Mouse (Mus musculus) T-helper 1 cell (primary cell): ENCODE measurements at regions not wholly inside any gene's neighbourhood (a gene's known extent, or its start where the extent isn't known, plus 50 kb on each side); places are given as distances from the start of the nearest gene placed in this dataset.
"Not testable (repeated sequence)": the region's sequence is repeated elsewhere in the genome, so short reads cannot be mapped to it uniquely, and the experiment has no call there.

Experiments used
- in situ Hi-C: fragments of 300-600 bp; cut with MboI, MseI; formaldehyde crosslinking; loops from one replicate; pipeline ENCODE4 v1.15.1; 2025; ENCODE audit warnings: high pct_unique_total_duplicates

- in situ Hi-C loops: no loop called here
These were observed 739.4 kb downstream of the Tbl1xr1 start for GRCm38 (mm10) chr3:22815842-22816241.

DNA sequence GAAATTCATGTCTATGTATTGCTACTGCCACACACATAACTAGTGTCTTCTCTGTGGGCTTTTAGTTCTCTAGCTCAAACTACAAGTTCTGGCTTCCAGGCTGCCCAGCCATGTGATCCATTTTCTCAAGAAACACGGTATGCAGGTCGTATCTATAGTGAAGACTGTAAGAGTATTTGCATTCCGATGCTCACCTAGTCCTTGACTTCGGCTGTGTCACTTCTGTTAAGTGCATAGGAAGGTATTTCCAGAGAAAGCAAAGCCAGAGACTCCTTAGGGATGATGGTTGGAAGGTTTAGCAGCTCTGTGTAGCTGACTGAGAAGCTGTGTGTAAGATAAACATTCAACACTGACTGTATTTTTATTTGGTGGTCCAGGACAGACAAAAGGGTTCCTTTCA lies 750.0 kb downstream of the Tbl1xr1 start:
- in situ Hi-C loops: no loop called here

DNA sequence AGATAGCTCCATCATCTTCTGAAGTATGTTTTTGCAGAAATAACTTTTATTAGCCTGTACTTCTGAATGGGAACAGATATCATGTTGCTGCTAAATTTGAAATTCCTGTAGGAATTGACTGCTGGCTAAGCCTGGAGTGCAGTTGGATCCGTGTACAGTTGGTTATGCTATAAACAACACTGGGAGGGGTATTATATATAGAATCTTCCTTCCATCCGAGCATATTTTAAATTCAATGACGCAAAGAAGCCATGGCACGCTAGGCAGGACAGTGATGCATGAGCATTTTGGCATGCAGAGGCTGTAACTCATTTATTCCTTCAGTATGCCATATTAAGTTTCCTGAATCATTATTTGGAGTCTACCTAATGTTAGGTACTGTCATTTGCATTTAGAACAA lies 762.5 kb downstream of the Tbl1xr1 start:
- in situ Hi-C loops: no loop called here

GRCm38 (mm10) chr3:22850474-22850873 lies 774.0 kb downstream of the Tbl1xr1 start:
- in situ Hi-C loops: no loop called here

DNA sequence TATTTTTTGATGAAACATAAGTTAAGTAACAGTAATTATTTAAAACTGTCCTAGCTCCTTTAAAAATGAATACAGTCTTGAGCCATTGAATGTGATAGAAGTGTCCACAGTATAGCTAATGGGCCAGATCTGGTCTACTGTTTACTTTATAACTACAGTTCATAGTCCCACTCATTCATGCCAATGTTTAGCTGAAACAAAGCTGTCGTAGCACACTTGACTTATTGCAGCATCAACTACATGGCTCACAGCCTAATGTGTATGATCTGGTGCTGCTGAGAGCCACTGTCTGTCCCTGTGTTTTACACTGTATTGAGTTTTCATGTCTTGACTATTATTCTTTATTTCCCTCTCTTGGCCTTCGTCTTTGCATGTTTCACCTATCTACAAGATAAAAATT lies 787.1 kb downstream of the Tbl1xr1 start:
- in situ Hi-C loops: no loop called here

- in situ Hi-C loops: no loop called here
These were observed 801.4 kb downstream of the Tbl1xr1 start for GRCm38 (mm10) chr3:22877883-22878282.

DNA sequence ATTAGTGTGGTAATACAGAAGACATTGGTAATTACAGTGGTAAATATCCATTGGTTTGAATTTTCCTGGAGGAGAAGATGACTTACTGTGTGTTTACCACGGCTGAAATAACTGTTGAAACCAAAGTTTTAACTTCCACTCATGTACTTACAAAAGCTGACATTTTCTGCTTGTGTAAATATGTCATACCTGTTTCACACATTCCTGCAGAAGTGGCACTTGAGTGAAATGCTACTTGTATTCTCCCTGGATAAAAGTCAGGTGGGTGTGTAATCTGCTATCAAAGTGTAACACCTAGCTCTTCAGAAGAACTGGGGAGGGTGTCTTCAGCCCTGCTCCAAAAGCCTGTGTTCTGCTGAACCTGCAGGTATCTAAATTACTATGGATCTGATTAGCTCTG lies 816.3 kb downstream of the Tbl1xr1 start:
- in situ Hi-C loops: no loop called here

GRCm38 (mm10) chr3:22897651-22898050 lies 821.2 kb downstream of the Tbl1xr1 start:
- in situ Hi-C loops: no loop called here

- in situ Hi-C loops: no loop called here
These were observed 824.5 kb downstream of the Tbl1xr1 start for GRCm38 (mm10) chr3:22900966-22901365.

DNA sequence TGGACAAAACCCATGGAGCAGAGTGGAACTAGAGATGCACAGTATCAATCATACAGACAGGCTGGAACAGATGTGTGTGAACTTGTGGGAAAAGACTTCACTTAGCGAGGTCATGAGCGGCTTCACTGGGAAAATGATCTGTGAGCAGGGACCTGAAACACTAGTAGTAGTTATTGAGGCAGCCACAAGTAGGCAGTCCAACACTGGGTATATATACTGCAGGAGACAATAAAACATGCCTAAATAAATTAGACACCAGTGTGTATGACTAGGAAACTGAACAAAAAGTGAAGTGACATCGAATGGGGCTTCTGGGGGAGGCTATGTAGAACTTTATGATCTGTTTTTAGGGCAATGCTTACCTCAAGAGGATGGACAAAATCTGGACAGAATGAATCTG lies 852.5 kb downstream of the Tbl1xr1 start:
- in situ Hi-C loops: no loop called here

GRCm38 (mm10) chr3:22929762-22930519 lies 853.5 kb downstream of the Tbl1xr1 start:
- in situ Hi-C loops: no loop called here

- in situ Hi-C loops: not testable (repeated sequence)
These were observed 869.2 kb downstream of the Tbl1xr1 start for GRCm38 (mm10) chr3:22945646-22946045.

- in situ Hi-C loops: no loop called here
These were observed 870.7 kb downstream of the Tbl1xr1 start for GRCm38 (mm10) chr3:22947181-22947580.

GRCm38 (mm10) chr3:22948168-22948768 lies 871.8 kb downstream of the Tbl1xr1 start:
- in situ Hi-C loops: no loop called here

DNA sequence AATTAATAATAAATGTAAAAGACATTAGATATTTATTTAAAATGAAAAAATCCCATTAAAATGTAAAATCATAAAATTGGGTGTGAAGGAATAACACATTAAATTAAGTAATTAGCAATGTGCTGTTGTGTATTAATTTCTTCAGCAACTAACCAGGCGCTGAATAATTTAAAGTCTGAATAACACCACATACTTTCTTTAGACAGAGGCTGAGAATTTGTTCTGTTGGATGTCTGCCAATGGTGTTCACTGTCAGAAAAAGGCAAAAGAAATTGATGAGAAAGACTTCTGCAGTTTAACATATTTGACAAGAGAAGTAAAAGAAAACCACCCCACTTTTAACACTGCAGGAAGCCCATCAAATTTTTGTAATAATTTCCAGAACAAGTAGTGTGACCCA lies 881.0 kb downstream of the Tbl1xr1 start:
- in situ Hi-C loops: no loop called here

- in situ Hi-C loops: no loop called here
These were observed 896.2 kb downstream of the Tbl1xr1 start for GRCm38 (mm10) chr3:22972681-22973080.

DNA sequence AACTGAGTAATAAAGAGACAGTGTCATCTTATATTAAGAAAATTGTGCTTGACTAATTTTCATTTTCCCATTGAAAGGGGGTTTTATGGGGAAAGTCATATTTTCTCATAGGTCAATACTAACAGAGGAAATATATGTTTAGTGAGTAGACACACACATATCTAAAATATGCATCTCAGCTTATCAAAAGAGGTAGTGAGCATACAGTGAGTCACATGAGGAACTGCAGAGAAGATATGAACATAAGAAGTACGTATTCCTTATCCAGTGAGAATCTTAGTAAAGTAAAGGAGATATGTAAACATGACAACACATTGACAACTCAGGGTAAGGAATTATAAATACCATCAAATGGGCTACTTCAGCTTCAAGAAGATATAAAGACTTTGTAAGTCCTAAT lies 900.3 kb downstream of the Tbl1xr1 start:
- in situ Hi-C loops: no loop called here

DNA sequence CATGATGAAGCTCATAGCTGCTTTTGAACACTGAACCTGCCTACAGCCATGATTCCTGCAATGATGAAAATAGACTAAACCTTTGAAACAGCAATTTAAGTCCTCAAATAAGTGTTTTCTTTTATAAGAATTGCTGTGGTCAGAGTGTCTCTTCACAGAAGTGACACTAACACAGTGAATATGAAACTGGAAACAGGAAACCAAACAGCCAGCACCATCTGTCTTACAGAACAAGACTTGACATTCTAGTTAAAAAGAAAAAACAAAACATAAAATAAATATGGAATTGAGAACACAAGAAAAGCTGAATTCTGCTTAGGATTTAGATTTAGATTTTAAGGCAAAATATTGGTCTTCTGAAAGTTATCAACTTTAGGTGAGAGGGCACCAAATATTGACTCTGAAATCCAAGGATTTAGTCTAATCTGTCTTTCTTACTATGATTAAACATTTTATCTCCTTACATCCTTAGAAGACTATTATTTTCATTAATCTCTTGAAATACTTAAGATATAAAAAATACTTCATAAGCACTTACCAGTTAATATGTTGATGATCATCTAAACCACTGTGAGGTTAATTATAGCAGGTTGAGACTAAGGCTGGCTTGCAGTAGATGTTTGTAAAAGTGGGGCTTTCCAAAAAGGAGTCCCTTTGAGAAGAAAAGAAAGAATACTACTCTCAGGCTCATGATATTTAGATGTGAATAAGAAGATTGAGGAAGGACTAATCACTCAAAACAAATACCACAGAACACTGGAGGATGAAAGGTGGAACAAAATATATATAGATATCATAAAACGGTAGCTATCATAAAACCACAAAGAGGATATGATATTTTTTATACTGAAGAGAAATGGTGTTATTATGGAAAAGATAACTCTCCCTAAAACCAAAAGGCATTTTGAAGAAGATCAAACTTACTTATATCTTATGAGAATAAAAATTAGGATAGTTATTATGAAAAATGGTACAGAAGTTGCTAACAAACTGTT lies 903.7 kb downstream of the Tbl1xr1 start:
- in situ Hi-C loops: loop anchor here (10.0 kb wide), 1 partner anchor 695 kb away; no protein-coding TSS in a partner anchor

- in situ Hi-C loops: loop anchor here (10.0 kb wide), 1 partner anchor 692 kb away; no protein-coding TSS in a partner anchor
These were observed 906.0 kb downstream of the Tbl1xr1 start for GRCm38 (mm10) chr3:22982430-22982829.

GRCm38 (mm10) chr3:22990136-22990820 lies 913.8 kb downstream of the Tbl1xr1 start:
- in situ Hi-C loops: no loop called here

DNA sequence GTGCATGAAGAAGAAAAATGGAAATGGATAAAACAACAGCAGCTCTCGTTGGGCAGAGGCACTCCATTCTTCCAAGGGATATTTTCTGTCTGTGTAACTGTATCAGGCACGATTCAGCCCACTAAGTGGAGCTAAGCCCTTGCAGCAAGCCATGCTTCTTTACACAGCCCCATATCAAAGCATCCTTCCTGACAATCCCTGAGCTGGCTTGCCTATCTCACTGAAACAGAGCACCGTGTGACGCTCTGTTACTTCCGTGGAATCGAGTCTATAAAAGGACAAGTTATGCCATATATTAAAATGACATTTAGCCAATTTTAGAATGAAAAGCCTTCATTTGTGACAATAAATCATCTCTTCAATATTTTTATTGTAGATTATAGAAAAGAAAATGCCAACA lies 918.8 kb downstream of the Tbl1xr1 start:
- in situ Hi-C loops: no loop called here
